Mouse (Mus musculus) intestine, embryonic 15.5 days (tissue): ENCODE data around the gene Gm3952. TPM values are rescaled to one million over a fixed set of nuclear protein-coding genes. Genes with fewer than 3 reads are reported as not detected.

ENCODE experiments used
- ATAC-seq: fragments of 200-750 bp; cut with Nextera tagmentation; 2 replicates; pipeline ENCODE4 v1.8.0; 2017; ENCODE audit warnings: moderate TSS enrichment, moderate library complexity
- H3K27ac ChIP-seq: fragments of 300-500 bp; sonication (generic); 2 replicates; pipeline ENCODE4 v1.5.1; 2015; ENCODE audit warnings: mild to moderate bottlenecking, inconsistent platforms
- H3K27me3 ChIP-seq: fragments of 300-500 bp; sonication (generic); replicated peaks from 2 replicates; pipeline ENCODE4 v1.6.1; 2015; ENCODE audit warnings: inconsistent platforms
- H3K36me3 ChIP-seq: fragments of 300-500 bp; sonication (generic); 2 replicates; pipeline ENCODE4 v1.6.1; 2015; ENCODE audit warnings: inconsistent platforms
- H3K4me1 ChIP-seq: fragments of 300-500 bp; sonication (generic); replicated peaks from 2 replicates; pipeline ENCODE4 v1.6.1; 2015; ENCODE audit warnings: inconsistent platforms
- H3K4me2 ChIP-seq: fragments of 300-500 bp; sonication (generic); replicated peaks from 2 replicates; pipeline ENCODE4 v1.6.1; 2015; ENCODE audit warnings: mild to moderate bottlenecking, inconsistent platforms
- H3K4me3 ChIP-seq: fragments of 300-500 bp; sonication (generic); replicated peaks from 2 replicates; pipeline ENCODE4 v1.5.1; 2015; ENCODE audit warnings: inconsistent platforms
- H3K9ac ChIP-seq: fragments of 300-500 bp; sonication (generic); 2 replicates; pipeline ENCODE4 v1.6.1; 2015; ENCODE audit warnings: inconsistent platforms
- H3K9me3 ChIP-seq: fragments of 300-500 bp; sonication (generic); 2 replicates; pipeline ENCODE4 v1.6.1; 2016; ENCODE audit warnings: inconsistent platforms
- WGBS: fragments of 180-500 bp; shearing (Covaris S2); methylation state at CpG from one replicate; pipeline ENCODE4 v1.1.7; 2015; 5-methylcytosine and 5-hydroxymethylcytosine counted together
- polyA plus RNA-seq: library from polyadenylated mRNA; unstranded; fragments of >200 nt; fragmentation: Nextera tagmentation; extraction: Ambion mirVana; gene quantifications from 2 replicates; pipeline ENCODE4 v1.2.1, GENCODE M21; 2015

Gene Gm3952
- not detected in 2 replicates for polyA plus RNA-seq

DNA sequence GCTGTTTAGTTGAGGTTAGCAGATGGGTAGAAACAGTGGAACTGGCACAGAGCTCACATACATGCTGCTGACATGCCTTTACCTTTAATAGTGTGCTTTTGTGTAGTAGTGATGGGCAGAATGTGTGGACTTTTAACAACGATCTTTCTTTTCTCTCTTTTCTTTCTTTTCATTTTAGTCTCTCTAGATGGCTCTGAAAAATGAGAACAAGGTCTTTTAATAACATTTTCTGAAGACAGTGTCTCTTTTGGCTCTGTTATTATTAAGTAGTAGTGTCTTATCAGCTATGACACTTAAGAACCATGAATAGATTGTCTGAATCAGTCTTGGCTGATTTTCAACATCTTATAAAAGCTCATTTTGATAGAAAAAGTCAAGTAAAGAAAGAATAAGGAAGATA, at the start of gene Gm3952:
Gene Gm3952 (minus strand): TSS at position 101 of the 400 bp plus-strand sequence.
- Histone ChIP-seq H3K9me3 (no peaks in the 10 kb centered on the region), H3K36me3 (no peaks in the 10 kb centered on the region), H3K27me3 (no peaks in the 10 kb centered on the region), H3K27ac (no peak within 1 kb of the TSS), H3K4me2 (no peak within 1 kb of the TSS), H3K9ac (no peak within 1 kb of the TSS), H3K4me1 (no peaks in the 10 kb centered on the region), H3K4me3 (no peak within 1 kb of the TSS)
- 79% methylated on average over 1 of the region's 1 CpGs for WGBS
- no peak for ATAC-seq

DNA sequence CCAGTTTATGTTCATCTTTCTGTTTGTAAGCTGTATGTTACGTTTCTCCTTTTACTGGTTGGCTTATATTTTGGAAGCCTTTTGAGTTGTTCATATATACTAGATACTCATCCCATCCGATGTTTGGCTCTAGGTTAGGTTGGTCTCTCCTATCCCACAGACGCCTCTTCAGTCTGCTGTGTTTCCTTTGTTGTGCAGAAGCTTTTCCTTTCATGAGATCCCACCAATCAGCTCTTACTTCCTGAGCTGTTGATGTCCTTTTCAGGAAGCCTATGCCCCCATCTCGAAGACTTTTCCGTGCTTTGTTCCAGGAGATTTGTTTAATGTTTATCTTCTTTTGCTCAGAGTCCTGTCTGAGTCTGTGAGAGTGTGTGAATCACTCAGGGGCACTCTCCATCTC, 45.3 kb upstream of the Gm3952 start:
- ATAC-seq: no peak
- no peaks in the 10 kb centered on the region for H3K4me1 ChIP-seq
- H3K27me3 ChIP-seq: no peaks in the 10 kb centered on the region
- H3K4me3 ChIP-seq: no peak overlapping the region
- 43% methylated on average over 5 of the region's 5 CpGs for WGBS
- no peak overlapping the region for H3K9ac ChIP-seq
- H3K4me2 ChIP-seq: no peak overlapping the region
- H3K36me3 ChIP-seq: no peaks in the 10 kb centered on the region
- H3K9me3 ChIP-seq: no peaks in the 10 kb centered on the region
- no peak overlapping the region for H3K27ac ChIP-seq

DNA sequence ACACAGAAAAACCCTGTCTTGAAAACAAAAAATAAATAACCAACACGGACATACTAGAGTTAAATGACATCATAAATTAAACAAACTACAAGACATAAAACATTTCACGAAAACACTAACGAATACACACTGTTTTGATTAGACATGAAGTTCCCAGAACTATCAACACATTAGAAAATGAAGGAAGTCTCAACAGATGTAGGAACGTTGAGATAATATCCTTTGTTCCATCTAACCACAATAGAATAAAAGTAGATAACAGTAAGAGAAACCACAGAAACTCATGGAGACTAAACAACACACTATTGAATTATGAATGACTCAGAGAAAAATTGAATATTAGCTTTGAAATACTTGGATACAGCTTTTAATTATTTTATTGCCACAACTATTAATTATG, 14.0 kb upstream of the Gm3952 start:
- H3K27ac ChIP-seq: no peak overlapping the region
- H3K4me3 ChIP-seq: no peak overlapping the region
- no peaks in the 10 kb centered on the region for H3K9me3 ChIP-seq
- H3K36me3 ChIP-seq: no peaks in the 10 kb centered on the region
- no peak overlapping the region for H3K4me2 ChIP-seq
- no peak overlapping the region for H3K9ac ChIP-seq
- no peak for ATAC-seq
- H3K27me3 ChIP-seq: no peaks in the 10 kb centered on the region
- WGBS: 66% methylated on average over 4 of the region's 4 CpGs
- H3K4me1 ChIP-seq: no peaks in the 10 kb centered on the region

DNA sequence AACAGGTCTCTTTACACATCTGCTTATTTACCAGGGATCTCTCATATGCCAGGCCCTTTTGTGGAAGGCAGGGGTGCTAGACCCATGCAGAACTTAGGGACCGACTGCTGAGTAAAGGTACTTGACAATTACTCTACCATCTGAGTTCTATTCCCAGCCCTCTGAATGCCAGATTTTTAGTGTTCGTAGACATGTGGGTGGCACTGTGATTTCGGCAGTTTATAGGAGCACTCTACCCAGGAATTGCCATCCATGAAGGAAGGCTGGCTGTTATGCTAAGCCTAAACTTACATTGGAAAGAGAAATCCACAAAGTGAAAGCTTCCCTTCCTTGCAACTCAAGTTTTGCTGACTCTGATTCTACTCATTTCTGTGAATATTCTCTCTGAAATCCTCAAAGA, 62.8 kb downstream of the Gm3952 start:
- H3K4me2 ChIP-seq: no peak overlapping the region
- H3K27ac ChIP-seq: no peak overlapping the region
- no peak overlapping the region for H3K4me3 ChIP-seq
- no peaks in the 10 kb centered on the region for H3K27me3 ChIP-seq
- no peaks in the 10 kb centered on the region for H3K9me3 ChIP-seq
- WGBS: 97% methylated on average over 3 of the region's 3 CpGs
- ATAC-seq: no peak
- no peak overlapping the region for H3K9ac ChIP-seq
- H3K36me3 ChIP-seq: peaks cover 21% of the 10 kb centered on the region; the same call in 1 of the 2 replicates
- no peaks in the 10 kb centered on the region for H3K4me1 ChIP-seq

DNA sequence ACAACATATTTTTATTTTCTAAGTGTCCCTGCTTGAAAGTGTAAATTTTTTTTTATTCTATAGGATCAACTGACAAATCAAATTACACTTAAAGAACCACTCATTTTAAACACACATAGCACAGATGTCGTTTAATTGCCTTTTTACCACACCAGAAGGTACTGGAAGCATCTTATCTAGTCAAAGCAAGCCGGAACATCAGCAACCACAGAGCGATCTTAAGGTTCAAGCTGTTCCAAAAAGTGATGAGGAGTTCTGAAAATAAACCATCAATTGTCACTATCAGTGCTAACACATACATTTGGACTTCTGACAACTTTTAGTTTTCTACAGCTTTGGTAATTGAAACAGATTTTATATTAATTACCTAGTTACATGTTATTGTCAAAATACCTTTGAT, 64.4 kb downstream of the Gm3952 start:
- H3K27me3 ChIP-seq: no peaks in the 10 kb centered on the region
- no peaks in the 10 kb centered on the region for H3K9me3 ChIP-seq
- H3K4me3 ChIP-seq: no peak overlapping the region
- 99% methylated on average over 3 of the region's 3 CpGs for WGBS
- no peak overlapping the region for H3K27ac ChIP-seq
- peaks cover 18% of the 10 kb centered on the region; the same call in 1 of the 2 replicates for H3K36me3 ChIP-seq
- H3K9ac ChIP-seq: no peak overlapping the region
- ATAC-seq: no peak
- no peaks in the 10 kb centered on the region for H3K4me1 ChIP-seq
- H3K4me2 ChIP-seq: no peak overlapping the region

DNA sequence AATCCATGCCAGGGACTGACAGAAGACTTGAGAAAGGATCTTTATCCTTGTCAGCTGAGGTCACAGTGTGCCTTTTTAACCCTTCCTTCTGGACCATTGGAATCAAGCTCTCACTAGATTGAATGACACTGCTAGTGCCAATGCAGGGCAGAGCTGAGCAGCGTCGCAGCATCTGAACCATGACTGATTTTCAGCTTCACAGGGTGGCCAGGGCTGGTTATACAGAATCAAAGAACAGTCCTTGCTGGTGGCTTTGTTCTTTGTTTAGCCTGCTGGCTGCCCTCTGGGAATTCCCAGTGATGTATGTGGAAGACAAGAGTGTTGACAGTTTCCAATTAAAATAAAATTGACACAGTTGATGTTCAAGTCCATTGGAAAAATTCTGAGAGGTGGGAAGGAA, 66.2 kb downstream of the Gm3952 start:
- no peak for ATAC-seq
- no peak overlapping the region for H3K9ac ChIP-seq
- H3K36me3 ChIP-seq: peaks cover 16% of the 10 kb centered on the region; the same call in 1 of the 2 replicates
- H3K4me2 ChIP-seq: no peak overlapping the region
- H3K27ac ChIP-seq: no peak overlapping the region
- 85% methylated on average over 2 of the region's 2 CpGs for WGBS
- H3K4me1 ChIP-seq: no peaks in the 10 kb centered on the region
- no peak overlapping the region for H3K4me3 ChIP-seq
- H3K9me3 ChIP-seq: no peaks in the 10 kb centered on the region
- H3K27me3 ChIP-seq: no peaks in the 10 kb centered on the region

DNA sequence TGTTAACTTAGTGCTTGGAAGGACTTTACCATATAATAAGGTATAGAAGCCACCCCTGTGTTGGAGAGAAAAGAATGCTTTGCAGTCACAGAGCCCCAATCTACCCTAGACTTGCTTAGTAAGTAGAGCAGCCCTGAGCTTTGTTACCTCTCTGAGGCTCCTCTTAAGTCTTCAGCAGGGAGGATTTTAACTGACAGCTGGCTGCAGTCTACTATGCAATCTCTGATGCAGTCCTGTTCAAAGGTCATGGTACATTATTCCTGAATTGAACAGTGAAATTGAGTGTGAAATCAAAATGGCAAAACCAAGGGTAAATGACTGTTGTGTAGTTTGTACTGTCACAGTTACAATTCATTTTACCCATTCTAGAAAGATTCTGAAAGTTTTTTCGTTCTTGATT, 71.3 kb downstream of the Gm3952 start:
- peaks cover 16% of the 10 kb centered on the region for H3K36me3 ChIP-seq
- no peak overlapping the region for H3K4me3 ChIP-seq
- no peak overlapping the region for H3K9ac ChIP-seq
- no peak overlapping the region for H3K27ac ChIP-seq
- H3K27me3 ChIP-seq: no peaks in the 10 kb centered on the region
- no peak overlapping the region for H3K4me2 ChIP-seq
- no peaks in the 10 kb centered on the region for H3K9me3 ChIP-seq
- no peaks in the 10 kb centered on the region for H3K4me1 ChIP-seq
- no peak for ATAC-seq
- 90% methylated on average over 1 of the region's 1 CpGs for WGBS

DNA sequence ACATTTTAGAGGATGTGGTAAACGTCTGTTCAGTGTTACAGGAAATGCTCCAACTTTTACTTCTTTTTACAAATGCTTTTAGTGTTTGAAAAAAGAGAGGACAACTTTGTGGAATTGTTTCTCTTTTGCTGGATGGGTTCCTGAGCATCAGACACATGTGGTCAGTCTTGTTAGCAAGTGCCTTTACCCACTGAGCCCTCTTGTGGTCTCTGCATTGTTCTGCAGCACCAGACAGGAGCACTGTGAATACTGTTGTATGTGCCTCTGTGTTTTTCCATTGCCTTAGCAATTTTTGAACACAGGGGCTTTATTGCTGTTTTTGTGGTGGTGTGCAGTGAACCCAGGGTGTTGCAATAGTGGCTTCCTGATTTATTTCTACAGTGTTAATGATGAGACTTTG, 73.7 kb downstream of the Gm3952 start:
- Histone ChIP-seq H3K9ac (no peak overlapping the region), H3K4me3 (no peak overlapping the region), H3K9me3 (no peaks in the 10 kb centered on the region), H3K27me3 (no peaks in the 10 kb centered on the region), H3K27ac (no peak overlapping the region), H3K4me2 (no peak overlapping the region), H3K4me1 (no peaks in the 10 kb centered on the region), H3K36me3 (peaks cover 25% of the 10 kb centered on the region)
- WGBS: 42% methylated on average over 1 of the region's 1 CpGs
- ATAC-seq: no peak

DNA sequence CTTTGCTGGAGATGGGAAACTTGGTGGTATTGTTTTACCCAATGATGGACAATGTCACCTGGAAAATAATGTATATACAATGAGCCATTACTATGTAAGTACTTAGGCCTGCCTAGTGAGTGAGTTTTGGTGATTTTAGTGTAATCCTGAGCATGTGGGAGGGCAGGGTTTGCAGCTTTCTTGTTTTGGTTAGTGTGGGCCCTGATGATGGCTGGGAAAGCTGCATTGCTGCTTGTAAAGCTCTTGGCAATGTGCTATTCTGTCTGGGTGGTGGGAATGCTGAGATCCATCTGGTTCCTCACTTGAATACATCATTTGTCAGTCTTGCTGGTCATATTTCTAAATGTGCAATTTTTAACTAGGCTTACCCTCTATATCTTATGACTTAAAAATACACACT, 82.3 kb downstream of the Gm3952 start:
- Histone ChIP-seq H3K9me3 (no peaks in the 10 kb centered on the region), H3K36me3 (peaks cover 32% of the 10 kb centered on the region), H3K9ac (no peak overlapping the region), H3K27ac (no peak overlapping the region), H3K4me3 (no peak overlapping the region), H3K27me3 (no peaks in the 10 kb centered on the region), H3K4me1 (no peaks in the 10 kb centered on the region), H3K4me2 (no peak overlapping the region)
- ATAC-seq: no peak

DNA sequence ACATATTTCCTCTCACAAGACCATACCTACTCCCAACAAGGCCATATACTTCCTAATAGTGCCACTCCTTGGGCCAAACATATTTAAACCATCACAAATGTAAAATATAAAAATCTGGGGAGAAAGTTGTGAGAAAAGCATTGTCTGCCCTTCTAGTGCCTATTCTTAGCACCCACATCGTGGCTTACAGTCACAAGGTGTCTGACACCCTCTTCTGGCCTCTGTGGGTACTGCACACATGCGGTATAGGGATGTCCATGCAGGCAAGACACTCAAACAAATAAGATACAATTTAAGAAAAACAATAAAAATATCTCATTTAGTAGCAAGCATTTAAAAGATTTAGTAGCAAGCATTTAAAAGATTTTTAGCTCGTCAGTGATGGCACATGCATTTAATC, 89.2 kb downstream of the Gm3952 start:
- Histone ChIP-seq H3K4me2 (no peak overlapping the region), H3K9me3 (no peaks in the 10 kb centered on the region), H3K9ac (no peak overlapping the region), H3K36me3 (peaks cover 13% of the 10 kb centered on the region; the same call in 1 of the 2 replicates), H3K27me3 (no peaks in the 10 kb centered on the region), H3K4me1 (no peaks in the 10 kb centered on the region), H3K4me3 (no peak overlapping the region), H3K27ac (no peak overlapping the region)
- no peak for ATAC-seq
- 54% methylated on average over 3 of the region's 3 CpGs for WGBS

DNA sequence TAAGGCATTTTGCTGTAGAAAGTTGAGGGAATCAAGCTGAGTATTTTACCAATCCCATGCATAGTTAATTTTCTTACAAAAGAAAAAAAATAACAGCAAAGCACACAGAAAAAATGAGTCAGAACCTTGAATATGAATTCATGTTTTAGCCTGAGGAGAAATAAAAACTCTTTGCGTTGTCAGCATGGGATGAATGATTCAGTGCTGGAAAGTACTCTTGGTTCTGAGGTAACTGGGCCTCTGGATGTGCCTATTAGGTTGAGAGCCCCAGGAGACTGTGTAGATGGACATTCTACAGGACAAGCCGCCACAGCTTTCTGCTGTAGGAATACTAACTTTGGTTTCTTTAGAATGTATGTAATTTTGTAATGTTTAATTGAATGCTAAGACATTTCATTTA, 93.7 kb downstream of the Gm3952 start:
- Histone ChIP-seq H3K9ac (no peak overlapping the region), H3K27ac (no peak overlapping the region)

DNA sequence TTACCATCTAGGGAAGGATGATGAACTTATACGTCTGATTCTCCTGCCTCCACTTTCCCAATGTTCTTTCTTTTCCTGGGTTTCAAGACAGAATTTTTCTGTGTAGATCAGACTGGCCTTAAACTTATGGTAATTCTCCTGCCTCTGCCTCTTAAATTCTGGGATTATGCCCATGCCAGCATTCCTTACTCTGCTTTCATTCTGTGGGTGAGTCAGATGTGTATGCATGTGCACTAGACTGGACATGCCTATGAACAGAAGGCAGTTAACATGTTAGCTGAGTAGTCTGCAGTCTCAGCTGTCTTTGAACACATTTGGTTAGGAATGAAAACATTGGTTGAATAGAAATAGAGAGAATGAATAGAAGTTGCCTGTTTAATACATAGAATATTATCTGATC, 94.1 kb downstream of the Gm3952 start:
- H3K27ac ChIP-seq: no peak overlapping the region
- no peaks in the 10 kb centered on the region for H3K4me1 ChIP-seq
- H3K4me2 ChIP-seq: no peak overlapping the region
- WGBS: 83% methylated on average over 1 of the region's 1 CpGs
- no peaks in the 10 kb centered on the region for H3K27me3 ChIP-seq
- ATAC-seq: no peak
- no peaks in the 10 kb centered on the region for H3K9me3 ChIP-seq
- no peak overlapping the region for H3K4me3 ChIP-seq
- H3K9ac ChIP-seq: no peak overlapping the region
- no peaks in the 10 kb centered on the region for H3K36me3 ChIP-seq

More for the DNA sequence above, 93.7 kb downstream of the Gm3952 start:
- no peak for ATAC-seq
- H3K36me3 ChIP-seq: no peaks in the 10 kb centered on the region
- H3K4me2 ChIP-seq: no peak overlapping the region
- WGBS: 86% methylated on average over 2 of the region's 2 CpGs
- no peak overlapping the region for H3K4me3 ChIP-seq
- H3K27me3 ChIP-seq: no peaks in the 10 kb centered on the region
- H3K4me1 ChIP-seq: no peaks in the 10 kb centered on the region
- no peaks in the 10 kb centered on the region for H3K9me3 ChIP-seq

DNA sequence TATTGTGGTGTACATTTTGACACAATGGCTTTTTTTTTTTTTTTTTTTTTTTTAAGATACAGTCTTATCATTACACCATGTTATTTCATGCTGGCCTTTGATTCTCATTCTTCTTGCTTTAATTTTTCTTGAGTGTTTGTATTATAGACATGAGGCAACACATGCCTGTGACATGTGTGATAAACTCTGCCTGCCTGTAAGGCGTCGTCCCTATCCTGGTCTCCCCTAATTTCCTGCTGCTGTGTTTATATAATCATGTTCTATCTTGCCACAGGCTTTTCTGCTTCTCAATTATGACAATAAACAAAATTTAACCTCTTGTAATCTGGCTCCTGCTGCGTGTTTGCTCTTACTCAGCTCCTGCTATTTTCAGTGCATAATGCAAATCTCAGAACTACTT, 100.5 kb downstream of the Gm3952 start:
- ATAC-seq: no peak
- Histone ChIP-seq H3K9ac (no peak overlapping the region), H3K27me3 (no peaks in the 10 kb centered on the region), H3K4me1 (0 out of 2 replicates have a peak, but pooled peaks cover 9% of the 10 kb centered on the region), H3K4me2 (no peak overlapping the region), H3K27ac (no peak overlapping the region), H3K9me3 (no peaks in the 10 kb centered on the region), H3K36me3 (no peaks in the 10 kb centered on the region), H3K4me3 (no peak overlapping the region)
- 54% methylated on average over 3 of the region's 3 CpGs for WGBS
